Mouse (Mus musculus): ENCODE data around the gene Fam169a.
"Not testable (repeated sequence)": the region's sequence is repeated elsewhere in the genome, so short reads cannot be mapped to it uniquely, and the experiment has no call there.

Fam169a gene

GRCm38 (mm10) chr13:97066649-97067550 lies at the start of gene Fam169a:
Gene Fam169a, plus strand, starts transcription at chr13:97067286.
- no peak for DNase-seq

- peak; percentile 87 to 88 for DNase-seq
These were observed 49.4 kb upstream of the Fam169a start for GRCm38 (mm10) chr13:97017711-97018110.

DNA sequence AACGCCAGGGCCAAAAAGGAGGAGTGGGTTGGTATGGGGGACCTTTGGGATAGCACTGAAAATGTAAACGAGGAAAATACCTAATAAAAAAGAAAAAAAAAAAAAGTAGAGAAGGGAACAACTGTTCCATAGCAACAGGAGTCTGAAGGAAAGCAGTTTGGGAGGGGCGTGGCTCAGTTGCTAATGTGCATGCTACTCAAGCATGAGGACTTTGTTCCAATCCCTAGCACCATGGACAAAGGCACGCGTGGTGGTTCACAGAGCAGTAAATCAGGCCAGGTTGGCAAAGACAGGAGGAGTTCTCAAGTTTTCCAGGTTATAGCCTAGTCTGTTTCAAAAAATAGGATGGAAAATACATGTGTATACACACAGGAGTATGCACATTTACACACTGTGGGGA lies 47.0 kb upstream of the Fam169a start:
- DNase-seq = no peak

- DNase-seq = no peak
These were observed 45.2 kb upstream of the Fam169a start for GRCm38 (mm10) chr13:97021906-97022305.

DNA sequence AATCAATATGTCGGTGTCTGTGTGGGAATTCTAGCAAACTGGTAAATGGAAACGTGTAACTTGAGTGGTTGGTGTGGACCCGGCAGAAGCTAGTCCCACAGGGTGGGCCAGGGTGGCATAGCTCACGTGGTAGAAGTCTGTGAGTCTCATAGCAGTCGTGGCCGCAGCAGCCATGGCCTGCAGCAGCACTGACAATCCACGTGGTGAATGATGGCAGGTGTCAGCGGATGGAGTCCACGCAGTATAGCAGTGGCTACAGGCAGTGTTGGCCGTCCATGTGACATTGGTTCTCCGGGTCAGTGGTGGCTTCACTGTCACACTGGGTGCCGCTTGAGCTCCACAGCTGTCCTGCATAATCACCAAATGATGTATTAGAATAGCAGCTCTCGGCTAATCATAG lies 37.0 kb upstream of the Fam169a start:
- no peak for DNase-seq

DNA sequence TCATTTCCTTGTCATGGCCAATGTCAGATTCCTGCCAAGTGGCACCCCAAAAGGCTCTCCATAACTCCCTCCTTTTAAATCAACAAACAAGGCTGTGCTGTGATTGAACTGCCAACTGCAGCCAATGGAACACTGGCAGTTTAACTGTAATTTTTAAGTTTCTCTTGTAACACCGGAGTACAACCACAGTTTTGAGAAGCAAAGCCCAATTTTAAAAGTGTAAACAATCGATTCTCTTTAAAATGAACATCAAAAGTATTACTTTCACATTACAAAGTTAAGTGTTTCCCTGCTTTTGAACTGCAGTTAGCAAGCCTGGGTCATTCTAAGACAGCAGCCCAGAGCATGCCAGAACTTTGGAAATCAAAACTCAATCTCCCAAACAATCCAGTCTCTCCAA lies 32.8 kb upstream of the Fam169a start, which contains the start of gene 1700029F12Rik:
Gene 1700029F12Rik (minus strand): TSS at position 101 of the 400 bp plus-strand sequence.
- no peak for DNase-seq

- DNase-seq = peak; percentile 97 to 98
These were observed 15.9 kb upstream of the Fam169a start for GRCm38 (mm10) chr13:97051158-97051557.

DNA sequence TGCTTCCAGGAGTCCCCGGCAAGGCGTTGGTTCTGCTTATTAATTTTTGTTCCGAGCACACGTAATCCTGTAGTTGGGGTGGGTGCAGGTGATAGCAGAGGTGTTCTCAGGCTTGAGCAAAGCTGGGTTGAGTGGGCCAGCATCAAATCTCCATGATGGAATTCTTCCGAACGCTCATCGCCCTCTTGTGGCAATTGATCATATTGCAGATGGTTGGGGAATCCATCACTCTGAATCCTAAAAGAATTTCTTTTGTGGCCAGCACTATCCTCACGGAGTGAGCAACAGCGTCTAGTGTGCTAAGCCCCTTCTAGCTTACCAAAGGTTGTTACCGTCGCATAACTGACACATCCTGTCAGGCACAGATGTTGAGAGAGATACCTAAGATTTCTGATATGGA lies 14.4 kb upstream of the Fam169a start:
- DNase-seq = peak; percentile 87 to 91

DNA sequence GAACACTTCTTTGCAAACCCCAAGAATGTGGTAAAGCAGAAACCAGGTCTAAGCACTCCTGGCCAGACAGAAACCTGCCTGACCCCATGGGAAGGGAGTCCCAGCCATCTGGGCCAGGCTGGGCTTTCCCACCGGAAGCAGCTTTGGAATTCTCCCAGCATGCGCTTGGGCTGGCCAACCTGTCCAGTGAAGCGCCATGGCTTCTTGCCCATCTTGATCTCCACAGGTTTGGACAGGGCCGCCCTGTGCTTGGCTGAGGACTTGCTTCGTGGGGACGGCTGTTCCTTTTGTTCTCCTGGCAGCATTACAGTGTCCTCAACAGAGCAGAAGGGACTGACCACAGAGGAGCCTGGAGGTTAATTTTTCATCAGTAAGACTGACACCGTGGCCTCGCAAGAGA lies 13.2 kb upstream of the Fam169a start:
- DNase-seq = peak; percentile 98 to 99

- no peak for DNase-seq
These were observed 9.3 kb upstream of the Fam169a start for GRCm38 (mm10) chr13:97057817-97058216.

DNA sequence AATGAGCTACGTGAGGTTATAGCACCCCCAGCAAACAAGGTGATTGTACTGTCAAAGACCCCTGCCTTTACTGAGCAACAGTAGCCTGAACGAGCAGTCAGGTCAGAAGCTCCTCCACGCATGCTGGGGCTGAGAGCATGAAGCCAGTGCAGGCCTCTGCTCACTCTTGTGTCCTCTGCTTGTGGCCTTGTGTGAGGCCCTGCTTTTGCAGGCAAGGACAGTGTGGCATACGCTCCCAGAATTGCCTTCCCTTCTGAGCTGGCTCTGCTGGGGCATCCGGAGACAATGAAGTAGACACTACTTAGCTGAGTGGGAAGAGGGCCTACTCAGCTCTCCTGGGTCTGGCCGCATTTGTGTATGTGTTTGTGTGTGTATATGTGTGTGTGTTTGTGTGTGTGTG lies 7.3 kb upstream of the Fam169a start:
- no peak for DNase-seq

DNA sequence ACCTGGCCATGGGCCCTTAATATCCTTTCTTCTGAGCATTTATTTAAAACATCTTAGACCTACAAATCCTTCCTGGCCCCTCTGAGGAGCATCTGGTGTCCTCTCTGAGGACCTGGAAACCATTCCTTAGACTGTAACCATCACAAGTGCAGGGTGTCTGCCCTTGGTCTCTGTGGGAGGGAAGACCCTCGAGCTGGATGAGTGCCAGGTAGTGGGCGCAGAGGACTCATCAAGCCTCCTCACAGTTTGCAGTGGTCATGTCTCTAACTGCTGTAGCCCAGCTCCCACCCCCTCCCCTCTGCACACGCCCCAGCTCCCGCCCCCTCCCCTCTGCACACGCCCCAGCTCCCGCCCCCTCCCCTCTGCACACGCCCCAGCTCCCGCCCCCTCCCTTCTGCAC lies 6.8 kb upstream of the Fam169a start:
- no peak for DNase-seq

- DNase-seq = peak; percentile 89 to 90
These were observed 4.9 kb upstream of the Fam169a start for GRCm38 (mm10) chr13:97062151-97062550.

DNA sequence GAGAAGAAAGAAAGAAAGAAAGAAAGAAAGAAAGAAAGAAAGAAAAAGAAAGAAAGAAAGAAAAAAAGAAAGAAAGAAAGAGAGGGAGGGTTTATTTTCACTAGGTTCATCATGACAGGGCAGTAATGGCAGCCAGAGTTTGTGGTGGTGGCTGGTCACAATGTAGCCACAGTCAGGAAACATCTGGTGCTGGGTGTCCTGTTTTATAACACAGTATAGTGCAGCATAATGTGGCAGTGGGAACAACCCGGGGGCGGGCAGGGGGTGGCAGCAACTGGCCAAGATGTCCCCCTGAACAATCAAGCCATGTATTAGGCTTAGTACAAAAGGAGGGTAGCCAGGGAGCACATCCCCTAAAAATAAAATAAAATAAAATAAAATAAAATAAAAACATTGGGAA lies 3.7 kb upstream of the Fam169a start:
- DNase-seq = no peak

DNA sequence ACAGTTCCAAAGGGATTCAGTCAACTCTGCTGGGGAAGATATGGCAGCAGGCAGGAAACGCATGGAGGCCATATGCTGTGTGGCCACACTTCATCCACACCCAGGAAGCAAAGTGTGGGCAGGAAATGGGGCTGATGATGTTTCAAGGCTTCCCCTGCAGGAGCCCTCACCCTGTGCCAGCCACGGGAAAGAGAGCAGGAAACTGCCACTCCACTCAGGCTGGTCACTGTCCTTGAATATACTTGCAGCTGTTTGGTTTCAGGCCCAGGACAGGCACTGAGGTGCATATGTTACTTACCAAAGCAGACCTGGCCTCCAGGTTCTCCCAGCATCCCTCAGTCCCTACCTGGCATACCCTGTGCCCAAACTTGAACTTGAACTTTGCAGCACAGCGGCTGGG lies 2.7 kb upstream of the Fam169a start:
- no peak for DNase-seq

GRCm38 (mm10) chr13:97064844-97065621 lies 2.1 kb upstream of the Fam169a start:
- not testable (repeated sequence) for DNase-seq

GRCm38 (mm10) chr13:97067691-97068090 lies 605 bp downstream of the Fam169a start:
- DNase-seq = no peak

GRCm38 (mm10) chr13:97068151-97068550 lies 1.1 kb downstream of the Fam169a start:
- no peak for DNase-seq

DNA sequence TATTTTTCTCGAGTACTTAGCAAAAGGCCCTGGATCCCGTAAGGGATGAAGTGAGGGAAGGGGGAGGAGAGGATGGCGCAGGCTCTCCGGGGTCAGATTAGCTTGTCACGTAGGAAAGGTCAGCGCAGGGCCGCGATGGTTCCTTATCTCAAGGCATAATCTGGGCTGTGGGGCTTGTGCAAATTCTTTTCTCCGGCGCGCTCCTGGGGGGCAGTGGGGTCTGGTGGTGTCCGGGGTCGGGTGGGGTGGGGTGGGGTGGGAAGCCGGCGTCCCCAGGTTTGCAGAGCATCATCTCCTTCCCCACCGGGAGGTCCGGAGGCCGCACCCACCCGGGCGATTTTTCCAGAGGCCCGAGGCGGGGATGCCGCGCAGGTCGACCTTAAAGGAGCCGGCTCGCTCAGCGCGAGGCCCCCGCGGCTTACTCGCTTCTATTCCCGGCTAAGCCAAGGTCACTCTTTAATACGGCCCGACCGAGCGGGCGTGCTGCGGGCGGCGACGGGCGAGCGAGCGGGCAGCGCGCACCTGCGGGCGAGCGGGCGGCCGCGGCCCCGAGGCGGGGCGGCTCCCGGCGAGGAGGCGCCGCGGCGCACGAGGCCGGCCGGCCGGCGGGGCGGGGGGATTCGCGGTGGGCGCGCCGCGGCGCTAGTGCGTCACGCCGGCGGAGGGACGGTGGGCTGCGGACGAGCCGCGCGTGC lies 4.0 kb downstream of the Fam169a start:
- peak; percentile 48 to 51 for DNase-seq

DNA sequence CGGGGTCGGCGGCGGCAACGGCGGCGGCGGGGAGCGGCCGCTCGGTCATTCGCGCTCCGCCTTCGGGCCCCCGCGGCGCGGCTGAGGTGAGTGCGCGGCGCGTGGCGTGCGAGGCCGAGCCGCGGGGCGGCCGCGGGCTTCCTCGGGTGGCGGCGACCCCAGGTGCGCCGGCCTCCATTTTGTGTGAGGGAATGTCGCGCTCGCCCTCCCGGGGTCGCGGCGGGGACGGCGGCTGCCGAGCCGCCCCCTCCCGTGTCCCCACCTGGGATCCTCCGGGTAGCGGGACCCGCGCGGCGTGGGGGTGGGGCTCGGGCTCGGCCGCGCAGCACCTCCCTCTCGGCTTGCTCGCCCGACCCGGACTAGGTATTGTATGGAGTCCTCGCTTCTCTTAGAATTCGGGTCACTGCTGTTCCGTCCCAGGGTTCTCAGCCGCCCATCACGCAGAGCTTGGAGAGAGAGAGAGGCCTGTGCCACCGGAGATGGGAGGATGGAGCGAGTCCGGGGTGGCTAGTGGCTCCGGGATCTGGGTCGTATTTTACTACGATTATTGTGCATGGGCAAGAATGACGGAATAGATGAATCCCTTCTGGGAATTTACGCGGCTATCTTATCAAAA lies 4.6 kb downstream of the Fam169a start:
- DNase-seq = peak; percentile 44 to 59

DNA sequence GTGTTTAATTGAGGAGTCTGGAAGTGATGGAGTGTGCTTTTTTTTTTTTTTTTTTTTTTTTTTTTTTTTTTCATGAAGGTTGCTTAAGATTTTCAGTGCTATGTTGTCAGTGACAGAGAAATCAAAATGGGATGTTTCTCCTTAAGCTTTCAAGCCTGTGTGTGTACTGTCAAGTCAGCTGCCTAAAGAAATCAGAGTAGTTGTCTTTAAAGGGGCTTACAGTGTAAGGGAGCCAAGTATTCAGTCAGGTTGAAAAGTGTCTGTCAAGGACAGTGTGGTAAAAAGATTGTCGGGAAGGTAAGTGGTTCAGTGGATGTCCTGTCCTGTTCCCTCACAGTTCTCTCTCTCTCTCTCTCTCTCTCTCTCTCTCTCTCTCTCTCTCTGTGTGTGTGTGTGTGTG lies 6.4 kb downstream of the Fam169a start:
- no peak for DNase-seq

GRCm38 (mm10) chr13:97077556-97077955 lies 10.5 kb downstream of the Fam169a start:
- DNase-seq = no peak

- DNase-seq = peak; percentile 66 to 70
These were observed 13.1 kb downstream of the Fam169a start for GRCm38 (mm10) chr13:97080201-97080600.

Data from cerebellum, postnatal 10 days (tissue).